Mouse (Mus musculus) cortical plate, adult 2 months (tissue): ENCODE data around the gene Ccm2l.

Source experiments
- CTCF ChIP-seq: fragments of 200-500 bp; IDR thresholded peaks from 2 replicates; pipeline ENCODE4 v1.5.1; 2011; ENCODE audit warnings: mild to moderate bottlenecking, control low read depth, low read length; ENCODE audit not compliant: insufficient read depth; ENCODE audit errors: extremely low read depth
- POLR2A ChIP-seq: fragments of 200-500 bp; IDR thresholded peaks from 2 replicates; pipeline ENCODE4 v1.6.1; 2011; ENCODE audit warnings: mild to moderate bottlenecking, low read length, control low read depth; ENCODE audit not compliant: insufficient read depth; ENCODE audit errors: extremely low read depth

- no peak for TF ChIP-seq CTCF
- TF ChIP-seq POLR2A = no peak
Observed at GRCm38 (mm10) chr2:153030422-153030821, 35.3 kb upstream of the Ccm2l start.
